Mouse (Mus musculus) hindbrain, embryonic 10.5 days (tissue): Measurements from ENCODE around the gene Foxp1. TPM values are rescaled to one million over a fixed set of nuclear protein-coding genes. Genes with fewer than 3 reads are reported as not detected.

ENCODE experiments used
- DNase-seq: peaks from one replicate; pipeline ENCODE4 v3.0.0-alpha.2; 2017; ENCODE audit warnings: low spot score
- H3K27ac ChIP-seq: fragments of 300-500 bp; sonication (generic); 2 replicates; pipeline ENCODE4 v1.5.1; 2016; ENCODE audit warnings: mild to moderate bottlenecking, moderate library complexity
- H3K27me3 ChIP-seq: fragments of 300-500 bp; sonication (generic); 2 replicates; pipeline ENCODE4 v1.6.1; 2016; ENCODE audit warnings: mild to moderate bottlenecking; ENCODE audit not compliant: poor library complexity, insufficient read depth, severe bottlenecking
- H3K36me3 ChIP-seq: fragments of 300-500 bp; sonication (generic); 2 replicates; pipeline ENCODE4 v1.6.1; 2016; ENCODE audit warnings: mild to moderate bottlenecking, moderate library complexity
- H3K4me1 ChIP-seq: fragments of 300-500 bp; sonication (generic); replicated peaks from 2 replicates; pipeline ENCODE4 v1.6.1; 2016; ENCODE audit warnings: mild to moderate bottlenecking
- H3K4me3 ChIP-seq: fragments of 300-500 bp; sonication (generic); 2 replicates; pipeline ENCODE4 v1.5.1; 2016; ENCODE audit warnings: mild to moderate bottlenecking, moderate library complexity
- H3K9me3 ChIP-seq: fragments of 300-500 bp; sonication (generic); 2 replicates; pipeline ENCODE4 v1.6.1; 2016; ENCODE audit warnings: mild to moderate bottlenecking, moderate library complexity
- WGBS: fragments of 180-500 bp; shearing (Covaris S2); methylation state at CpG from one replicate; pipeline ENCODE4 v1.1.7; 2016; 5-methylcytosine and 5-hydroxymethylcytosine counted together
- polyA plus RNA-seq: library from polyadenylated mRNA; unstranded; fragments of >200 nt; fragmentation: Nextera tagmentation; extraction: Ambion mirVana; gene quantifications from 2 replicates; pipeline ENCODE4 v1.2.1, GENCODE M21; 2016

Gene Foxp1
- polyA plus RNA-seq, 1 experiment from 2014 or later = 64.3 TPM

DNA sequence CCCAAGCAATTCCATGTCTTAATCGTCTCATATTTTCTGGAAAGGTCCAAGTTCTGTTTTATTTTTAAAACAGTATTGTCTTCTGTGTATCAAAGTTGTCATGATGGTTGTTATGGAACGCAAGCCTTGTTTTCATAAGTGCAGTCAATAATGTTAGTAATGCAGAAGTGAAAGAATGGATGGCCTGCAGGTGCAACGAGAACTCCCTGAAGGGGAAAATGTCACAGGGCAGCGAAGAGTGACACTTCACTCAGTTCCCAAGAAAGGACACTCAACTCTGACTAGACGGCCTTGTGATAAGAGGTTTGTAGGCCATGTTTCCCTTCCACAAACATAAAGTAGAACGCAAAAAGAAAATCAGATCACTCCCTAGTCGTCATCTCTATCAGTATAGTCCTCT is 469.4 kb downstream of the Foxp1 start:
- 92% methylated on average over 7 of the region's 7 CpGs for WGBS
- no peak overlapping the region for H3K4me3 ChIP-seq
- no peaks in the 10 kb centered on the region for H3K9me3 ChIP-seq
- no peaks in the 10 kb centered on the region for H3K27me3 ChIP-seq
- no peak for DNase-seq
- H3K36me3 ChIP-seq = no peaks in the 10 kb centered on the region
- H3K27ac ChIP-seq = no peak overlapping the region
- H3K4me1 ChIP-seq = no peaks in the 10 kb centered on the region

DNA sequence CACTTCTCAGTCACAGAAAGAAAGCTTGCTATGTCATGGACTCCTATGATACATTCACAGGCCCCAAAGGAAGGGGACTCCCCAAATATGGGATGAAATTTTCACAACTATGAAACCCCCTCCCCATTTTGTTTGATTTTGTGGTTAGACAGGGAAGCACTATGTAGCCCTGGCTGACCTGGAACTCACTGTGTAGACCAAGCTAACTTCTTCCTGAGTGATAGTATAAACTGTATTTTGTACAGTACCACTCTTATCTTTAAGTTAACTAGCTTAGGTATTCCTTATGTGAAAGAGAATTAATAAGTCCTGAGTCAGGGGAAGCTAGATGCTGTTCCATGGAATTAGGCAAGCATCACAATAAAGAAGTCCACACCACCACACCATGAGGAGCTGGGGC is 470.8 kb downstream of the Foxp1 start:
- Histone ChIP-seq H3K4me3 (no peak overlapping the region), H3K36me3 (no peaks in the 10 kb centered on the region), H3K27ac (no peak overlapping the region), H3K4me1 (no peaks in the 10 kb centered on the region), H3K9me3 (no peaks in the 10 kb centered on the region), H3K27me3 (no peaks in the 10 kb centered on the region)
- no peak for DNase-seq

DNA sequence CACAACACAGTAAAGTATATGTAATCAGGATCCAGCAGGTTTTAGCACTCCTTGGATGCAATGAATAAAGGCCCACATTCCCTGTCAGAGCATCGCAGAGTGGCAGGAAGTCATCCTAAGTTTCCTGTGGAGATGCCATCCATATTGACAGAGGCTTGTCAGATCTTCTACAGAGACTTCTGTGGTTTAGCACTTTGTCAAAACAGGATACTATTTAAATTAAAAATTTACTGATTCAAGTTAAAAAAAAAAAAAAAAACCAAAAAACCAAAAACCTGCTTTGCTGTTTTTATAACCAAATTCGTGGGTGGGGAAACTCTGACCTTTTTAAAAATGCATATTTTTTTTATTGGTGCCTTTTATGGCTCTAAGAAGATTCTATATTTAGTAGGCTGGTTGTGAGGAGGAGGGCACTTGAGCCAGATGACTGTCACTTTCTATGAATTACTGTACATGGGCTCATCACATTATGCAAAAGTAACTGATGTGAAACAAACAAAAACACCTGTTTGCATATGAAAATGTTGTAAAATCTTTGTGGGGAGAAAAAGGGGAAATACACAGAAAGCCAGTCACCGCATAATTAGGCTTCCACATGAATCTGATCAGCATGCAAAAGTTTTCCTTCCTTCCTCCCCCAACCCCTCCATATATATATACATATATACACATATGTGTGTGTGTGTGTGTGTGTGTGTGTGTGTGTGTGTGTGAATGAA is 472.1 kb downstream of the Foxp1 start:
- Histone ChIP-seq H3K27ac (no peak overlapping the region), H3K27me3 (no peaks in the 10 kb centered on the region), H3K4me3 (no peak overlapping the region), H3K36me3 (no peaks in the 10 kb centered on the region), H3K4me1 (no peaks in the 10 kb centered on the region), H3K9me3 (no peaks in the 10 kb centered on the region)
- DNase-seq = no peak
- WGBS = 86% methylated on average over 3 of the region's 3 CpGs

DNA sequence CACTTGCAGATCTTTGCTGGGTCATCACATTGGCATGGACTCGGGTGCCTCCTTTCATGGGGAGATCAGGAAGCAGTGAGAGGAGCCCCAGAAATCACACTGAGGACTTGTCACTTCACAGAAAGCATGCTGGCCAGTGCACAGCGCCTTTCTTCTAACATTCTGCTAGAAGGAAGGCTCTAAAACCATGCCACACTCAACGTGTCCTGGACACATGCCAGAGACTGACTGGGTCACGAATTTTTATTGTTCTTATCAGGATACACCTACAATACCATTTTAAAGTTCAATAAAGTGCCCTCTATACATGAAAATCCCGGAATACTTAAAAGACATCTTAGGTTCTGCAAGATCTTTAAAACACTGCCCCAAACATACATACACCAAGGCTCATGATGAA is 475.2 kb downstream of the Foxp1 start:
- H3K4me1 ChIP-seq = peaks cover 13% of the 10 kb centered on the region
- no peak for DNase-seq
- WGBS = 89% methylated on average over 5 of the region's 5 CpGs
- no peak overlapping the region for H3K4me3 ChIP-seq
- H3K36me3 ChIP-seq = no peaks in the 10 kb centered on the region
- H3K27me3 ChIP-seq = peaks cover 10% of the 10 kb centered on the region; the same call in 1 of the 2 replicates
- H3K27ac ChIP-seq = no peak overlapping the region
- H3K9me3 ChIP-seq = no peaks in the 10 kb centered on the region

DNA sequence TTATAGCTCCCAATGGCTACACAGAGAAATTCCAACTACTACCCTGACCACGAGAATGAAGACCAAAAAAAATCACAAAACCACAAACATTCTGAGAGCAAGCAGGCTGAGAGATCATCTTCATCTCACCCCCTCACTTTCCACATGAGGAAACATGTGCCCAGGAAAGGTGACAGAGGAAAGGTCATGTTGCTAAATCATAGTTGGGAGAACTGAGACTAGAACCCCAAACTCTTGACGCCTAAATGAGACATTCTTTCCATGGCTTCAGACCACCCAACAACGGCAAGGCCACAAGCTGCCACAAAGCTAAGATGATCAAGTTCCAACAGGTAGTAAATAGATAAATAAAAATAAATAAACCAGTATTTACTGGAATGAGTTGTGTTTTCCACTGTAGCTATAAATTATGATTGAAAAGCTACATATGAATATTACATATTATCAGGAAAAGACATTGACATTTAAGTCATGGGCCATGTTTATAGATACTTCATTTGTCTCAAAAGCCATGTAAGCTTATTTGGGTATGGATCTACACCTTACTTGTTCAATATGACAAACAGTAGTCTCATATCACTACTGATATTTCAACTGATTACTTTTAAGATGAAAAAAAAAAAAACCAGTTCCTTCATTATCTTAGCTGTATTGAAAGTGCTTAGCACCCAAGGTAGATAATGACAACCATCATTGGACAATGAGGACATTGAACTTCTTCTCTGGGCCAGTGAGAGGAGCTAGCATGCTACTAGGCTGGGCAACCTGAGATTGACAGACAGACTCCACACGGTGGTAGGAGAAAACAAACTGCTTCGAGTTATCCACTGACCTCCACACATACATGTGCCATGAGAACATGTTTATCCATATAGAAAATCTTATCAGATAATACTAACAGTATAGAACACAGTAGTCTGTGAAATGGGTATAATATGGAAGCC is 476.4 kb downstream of the Foxp1 start:
- DNase-seq = no peak
- H3K27ac ChIP-seq = no peak overlapping the region
- H3K36me3 ChIP-seq = no peaks in the 10 kb centered on the region
- peaks cover 10% of the 10 kb centered on the region; the same call in 1 of the 2 replicates for H3K27me3 ChIP-seq
- no peak overlapping the region for H3K4me3 ChIP-seq
- H3K4me1 ChIP-seq = peaks cover 14% of the 10 kb centered on the region
- H3K9me3 ChIP-seq = no peaks in the 10 kb centered on the region
- WGBS = 87% methylated on average over 5 of the region's 5 CpGs

DNA sequence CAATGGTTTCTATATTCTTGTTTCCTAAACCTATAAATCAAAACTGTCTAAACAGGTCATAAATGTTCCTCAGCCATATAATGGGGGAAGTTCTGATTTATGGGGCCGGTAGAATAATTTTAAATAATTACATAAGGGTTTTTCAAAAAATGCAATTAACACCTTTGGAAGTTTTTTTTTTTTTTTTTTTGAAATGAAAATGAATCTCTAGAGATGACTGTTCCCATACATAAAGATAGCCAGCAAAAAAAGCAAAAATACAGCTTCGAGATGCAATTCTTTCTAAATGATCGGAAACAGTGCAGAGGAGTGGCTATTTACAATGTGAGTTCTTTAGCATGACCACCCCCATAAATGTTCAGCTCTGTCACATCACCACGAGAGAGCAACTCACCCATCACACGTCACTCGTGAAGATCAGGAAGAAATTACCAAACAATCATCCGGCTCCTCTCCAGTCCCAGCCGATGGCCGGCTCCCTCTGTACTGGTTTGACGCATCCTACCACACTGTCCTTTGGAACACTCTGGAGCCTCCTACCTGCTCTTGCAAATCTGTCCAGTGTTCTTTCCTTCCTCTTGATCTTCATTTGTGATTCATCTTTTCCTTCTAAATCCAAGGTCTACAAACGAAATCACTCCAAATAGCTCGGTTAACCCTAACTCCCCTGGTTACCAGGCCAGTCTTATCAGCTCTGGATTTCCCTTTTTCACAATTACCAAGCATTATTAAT is 478.4 kb downstream of the Foxp1 start:
- no peaks in the 10 kb centered on the region for H3K9me3 ChIP-seq
- peaks cover 17% of the 10 kb centered on the region for H3K4me1 ChIP-seq
- no peak for DNase-seq
- H3K27ac ChIP-seq = no peak overlapping the region
- no peaks in the 10 kb centered on the region for H3K36me3 ChIP-seq
- 89% methylated on average over 12 of the region's 12 CpGs for WGBS
- peaks cover 10% of the 10 kb centered on the region; the same call in 1 of the 2 replicates for H3K27me3 ChIP-seq
- no peak overlapping the region for H3K4me3 ChIP-seq

DNA sequence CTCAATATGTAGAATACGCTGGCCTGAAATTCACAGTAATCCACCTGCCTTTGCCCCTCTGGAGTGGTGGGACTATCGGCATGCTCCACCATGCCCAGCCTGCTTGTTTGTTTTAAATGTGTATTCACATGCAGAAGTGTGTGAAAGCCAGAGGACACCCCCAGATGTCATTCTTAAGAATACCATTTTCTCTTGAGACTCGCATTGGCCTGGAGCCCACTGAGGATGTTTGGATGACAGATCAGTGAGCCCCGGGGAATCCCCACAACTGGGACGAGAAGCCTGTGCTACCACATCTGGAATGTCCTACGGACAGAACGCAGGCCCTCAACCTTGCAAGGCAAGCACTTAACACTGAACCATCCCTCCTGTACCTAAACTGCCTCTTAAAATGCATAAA is 479.3 kb downstream of the Foxp1 start:
- H3K9me3 ChIP-seq = no peaks in the 10 kb centered on the region
- H3K4me3 ChIP-seq = no peak overlapping the region
- no peak overlapping the region for H3K27ac ChIP-seq
- no peak for DNase-seq
- WGBS = 66% methylated on average over 7 of the region's 7 CpGs
- peaks cover 10% of the 10 kb centered on the region; the same call in 1 of the 2 replicates for H3K27me3 ChIP-seq
- peaks cover 17% of the 10 kb centered on the region for H3K4me1 ChIP-seq
- H3K36me3 ChIP-seq = no peaks in the 10 kb centered on the region

DNA sequence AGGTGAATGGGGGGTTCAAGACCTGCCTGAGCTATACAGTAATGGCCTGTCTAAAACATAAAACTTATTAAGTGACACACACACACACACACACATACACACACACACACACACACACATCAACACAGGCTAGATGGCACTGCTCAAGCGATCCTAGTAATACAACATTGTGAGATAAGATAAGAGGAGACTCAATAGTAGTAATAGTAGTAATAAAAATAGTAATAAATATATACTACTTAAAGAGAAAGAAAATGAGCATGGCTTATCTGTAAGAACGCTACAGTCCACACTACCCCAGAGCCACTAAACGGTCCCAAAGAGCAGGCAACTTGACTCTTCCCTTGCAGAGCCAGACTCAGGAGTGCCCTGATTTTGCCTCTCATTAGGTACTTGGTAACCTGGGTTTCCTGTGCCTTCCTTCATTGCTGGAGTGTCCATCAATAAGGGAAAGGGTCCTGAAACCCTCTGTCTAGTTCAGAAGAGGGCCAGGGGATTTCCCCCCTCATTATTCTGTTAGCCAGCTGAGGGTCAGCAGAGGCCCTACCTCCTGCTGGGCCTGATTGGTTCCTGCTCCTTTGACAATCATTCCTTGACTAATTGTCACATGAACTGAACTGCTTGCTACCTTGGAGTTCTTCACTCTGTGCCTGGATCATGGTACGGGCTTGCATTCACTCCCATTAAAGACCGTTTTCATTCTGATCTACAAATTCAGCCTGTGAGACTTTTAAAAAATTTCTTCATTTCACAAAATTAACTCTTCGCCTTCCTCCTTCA is 480.2 kb downstream of the Foxp1 start:
- Histone ChIP-seq H3K4me1 (peaks cover 17% of the 10 kb centered on the region), H3K27me3 (peaks cover 10% of the 10 kb centered on the region; the same call in 1 of the 2 replicates), H3K4me3 (no peak overlapping the region), H3K9me3 (no peaks in the 10 kb centered on the region), H3K27ac (no peak overlapping the region), H3K36me3 (no peaks in the 10 kb centered on the region)
- WGBS = 61% methylated on average over 6 of the region's 6 CpGs
- DNase-seq = peak; percentile 31

DNA sequence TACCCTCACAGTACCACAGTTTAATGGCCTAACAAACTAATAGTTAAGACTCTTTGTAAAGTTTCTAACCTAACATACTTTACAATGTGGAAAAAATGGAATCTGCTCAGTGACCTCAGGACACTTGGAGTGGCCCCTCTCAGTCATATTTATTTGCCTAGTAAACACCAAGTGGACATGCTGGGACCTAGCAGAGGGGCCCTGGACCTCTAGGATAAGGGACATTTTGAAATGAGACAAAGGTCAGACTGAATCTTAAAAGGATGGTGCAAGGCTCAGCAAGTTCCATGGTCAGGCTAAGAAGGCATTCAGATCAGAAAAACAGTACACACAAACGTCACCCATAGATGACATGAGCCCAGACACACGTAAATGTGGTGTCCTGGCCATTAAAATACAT is 483.5 kb downstream of the Foxp1 start:
- Histone ChIP-seq H3K9me3 (no peaks in the 10 kb centered on the region), H3K4me1 (peaks cover 27% of the 10 kb centered on the region), H3K27me3 (peaks cover 6% of the 10 kb centered on the region; the same call in 1 of the 2 replicates), H3K36me3 (no peaks in the 10 kb centered on the region), H3K27ac (0 out of 2 replicates have a peak overlapping the region, but pooled peaks have one; percentile 29), H3K4me3 (no peak overlapping the region)
- DNase-seq = no peak
- 74% methylated on average over 2 of the region's 2 CpGs for WGBS

DNA sequence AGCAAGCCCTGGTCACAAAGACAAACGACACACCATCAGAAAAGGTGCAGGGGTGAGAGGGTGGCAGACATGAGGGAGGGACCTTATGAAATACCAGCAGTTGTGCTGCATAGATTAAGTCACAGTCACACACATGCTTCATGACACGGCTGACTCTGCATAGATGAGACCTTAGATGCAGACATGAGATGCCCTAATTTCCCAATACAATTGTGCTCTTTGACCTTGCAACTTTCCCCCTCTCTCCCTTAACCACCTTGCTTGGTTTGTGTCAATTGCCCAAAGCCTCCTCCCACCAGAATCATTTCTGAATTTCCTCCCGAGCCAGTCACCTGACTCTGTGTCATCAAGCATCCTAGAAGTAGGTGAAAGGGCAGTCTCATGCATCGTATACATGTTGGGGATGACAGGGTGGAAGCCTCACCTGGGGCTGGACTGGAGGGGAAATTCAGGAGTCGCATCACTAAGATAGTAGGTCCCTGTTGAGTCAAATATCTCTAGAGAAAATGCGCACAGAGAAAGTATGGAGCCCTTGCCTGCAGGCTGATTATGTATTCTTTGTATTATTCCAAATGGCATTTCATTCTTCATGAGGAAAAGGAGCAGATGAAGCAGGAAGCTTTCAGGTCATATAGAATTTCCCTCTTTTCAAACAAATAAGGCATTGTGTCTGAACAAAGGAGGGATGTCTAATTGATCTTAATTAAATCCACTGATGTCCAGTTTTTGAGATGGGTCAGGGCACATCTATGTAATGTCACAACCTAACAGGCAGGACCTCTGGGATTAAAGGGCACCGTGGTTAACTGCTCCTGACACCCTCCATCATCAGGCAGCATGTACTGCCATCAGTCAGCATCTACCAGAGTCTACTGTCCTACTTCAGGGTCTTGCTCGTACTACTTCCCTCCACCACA is 486.8 kb downstream of the Foxp1 start:
- Histone ChIP-seq H3K9me3 (no peaks in the 10 kb centered on the region), H3K27ac (no peak overlapping the region), H3K36me3 (no peaks in the 10 kb centered on the region), H3K27me3 (peaks cover 14% of the 10 kb centered on the region; the same call in 1 of the 2 replicates), H3K4me3 (no peak overlapping the region), H3K4me1 (peaks cover 37% of the 10 kb centered on the region)
- DNase-seq = no peak
- 80% methylated on average over 8 of the region's 8 CpGs for WGBS

DNA sequence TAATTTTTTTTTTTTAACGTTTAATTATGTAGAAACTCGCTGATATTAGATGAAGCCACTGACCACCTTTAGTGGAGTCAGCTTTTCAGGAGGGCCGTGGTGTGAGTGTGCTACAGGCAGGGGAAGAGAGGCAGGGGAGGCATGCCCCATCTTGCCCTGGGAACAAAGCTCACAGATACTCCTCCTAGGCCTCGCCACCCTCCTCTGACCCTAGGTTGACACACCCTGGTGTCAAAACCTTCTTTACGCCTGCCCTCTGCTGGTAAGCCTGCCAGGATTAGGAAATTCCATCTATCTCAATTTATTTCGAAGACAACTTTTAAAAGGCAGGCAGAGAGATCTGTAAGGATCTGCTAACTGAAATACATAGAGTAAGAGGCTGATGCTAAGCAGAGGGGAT is 489.5 kb downstream of the Foxp1 start:
- no peak overlapping the region for H3K27ac ChIP-seq
- H3K27me3 ChIP-seq = peaks cover 19% of the 10 kb centered on the region; the same call in 1 of the 2 replicates
- H3K36me3 ChIP-seq = no peaks in the 10 kb centered on the region
- peaks cover 54% of the 10 kb centered on the region for H3K4me1 ChIP-seq
- peak; percentile 40 for DNase-seq
- 42% methylated on average over 6 of the region's 6 CpGs for WGBS
- H3K9me3 ChIP-seq = no peaks in the 10 kb centered on the region
- no peak overlapping the region for H3K4me3 ChIP-seq
